Mouse (Mus musculus) embryonic stem cell, embryonic (primary cell): Measurements from ENCODE around the gene 1700056E22Rik.

Experiments
- CTCF ChIA-PET, 4 experiments: fragments of 300-600 bp in 2 of 4; fragments of 350-600 bp in 2 of 4; sonication (Branson Sonifier 250); formaldehyde crosslinking; loops; one replicate each; lab custom pipeline; 2022; ENCODE audit warnings: inconsistent platforms in 2 of 4; lab: Charles Lee
- POLR2A ChIA-PET, 4 experiments: fragments of 300-600 bp in 2 of 4; fragments of 350-600 bp in 2 of 4; sonication (Branson Sonifier 250); formaldehyde crosslinking; loops; one replicate each; lab custom pipeline; 2022; ENCODE audit warnings: antibody characterized with exemption in 4 of 4, inconsistent platforms in 1 of 4; lab: Charles Lee

The 1700056E22Rik gene

DNA sequence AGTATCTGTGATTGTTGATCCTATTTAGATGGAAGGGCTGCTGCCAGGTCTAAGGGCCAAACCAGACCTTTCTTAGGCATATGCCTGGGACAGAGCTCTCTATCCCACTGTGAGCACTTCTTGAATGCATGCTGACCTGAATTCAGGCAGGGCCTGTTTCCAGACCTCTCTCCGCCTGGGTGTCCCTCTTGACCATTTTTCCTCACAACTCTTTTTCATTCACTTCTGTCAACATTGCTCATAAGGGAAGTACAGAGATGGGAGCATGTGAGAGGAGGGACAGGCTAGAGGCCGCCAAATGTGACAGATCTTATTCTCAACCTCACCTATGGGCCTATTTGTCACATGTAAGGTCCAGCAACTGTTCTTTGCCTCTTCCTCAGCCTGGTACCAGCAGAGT lies 20.1 kb upstream of the 1700056E22Rik start:
- POLR2A ChIA-PET, result no interaction called here
- CTCF ChIA-PET, result interaction anchor here in 1 of 4 experiments (0.7 kb wide), 1 partner anchor 1114 kb away, joined by 3 read pairs; no protein-coding TSS in a partner anchor

DNA sequence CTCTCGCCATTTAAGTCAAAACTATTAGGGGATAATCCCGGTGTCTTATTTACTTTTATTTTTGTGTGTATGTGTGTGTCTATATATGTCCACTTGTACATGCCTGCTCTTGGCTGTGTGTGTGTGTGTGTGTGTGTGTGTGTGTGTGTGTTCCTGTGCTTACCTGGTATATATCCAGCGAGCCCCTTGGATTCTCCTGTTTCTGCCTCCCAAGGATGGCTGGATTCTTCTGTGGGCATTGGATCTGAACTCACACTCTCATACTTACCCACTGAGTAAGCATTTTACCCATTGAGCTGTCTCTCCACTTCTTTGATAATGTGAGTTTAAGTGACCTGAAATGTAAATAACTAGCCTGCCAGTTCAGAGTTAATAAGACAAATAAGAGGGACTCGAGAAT lies 19.6 kb upstream of the 1700056E22Rik start:
- POLR2A ChIA-PET, result no interaction called here
- CTCF ChIA-PET, result interaction anchor here in 1 of 4 experiments (0.7 kb wide), 1 partner anchor 1114 kb away, joined by 3 read pairs; no protein-coding TSS in a partner anchor

DNA sequence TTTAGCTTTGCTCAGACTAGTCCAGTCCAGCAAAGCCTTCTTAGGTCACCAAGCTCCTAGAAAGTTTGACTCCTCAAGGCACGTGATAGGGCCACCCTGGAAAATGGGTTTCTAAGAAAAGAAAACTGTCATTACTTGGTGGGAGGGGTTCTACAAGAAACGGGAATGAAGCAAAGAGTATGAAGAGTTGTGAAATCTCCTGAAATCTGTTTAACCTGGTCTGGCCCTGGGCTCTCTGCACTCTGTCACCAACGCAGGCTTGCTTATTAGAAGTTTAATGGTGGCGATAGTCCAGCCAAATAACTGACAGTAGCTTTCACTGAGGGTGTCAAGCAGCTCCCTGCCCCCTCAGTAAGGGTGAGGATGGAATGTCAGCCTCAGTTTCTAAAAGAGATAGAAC lies 19.0 kb upstream of the 1700056E22Rik start:
- ChIA-PET CTCF (no interaction called here), POLR2A (interaction anchor here in 1 of 4 experiments (1.6 kb wide), 1 partner anchor 10 kb away, joined by 4 read pairs; no protein-coding TSS in a partner anchor)

DNA sequence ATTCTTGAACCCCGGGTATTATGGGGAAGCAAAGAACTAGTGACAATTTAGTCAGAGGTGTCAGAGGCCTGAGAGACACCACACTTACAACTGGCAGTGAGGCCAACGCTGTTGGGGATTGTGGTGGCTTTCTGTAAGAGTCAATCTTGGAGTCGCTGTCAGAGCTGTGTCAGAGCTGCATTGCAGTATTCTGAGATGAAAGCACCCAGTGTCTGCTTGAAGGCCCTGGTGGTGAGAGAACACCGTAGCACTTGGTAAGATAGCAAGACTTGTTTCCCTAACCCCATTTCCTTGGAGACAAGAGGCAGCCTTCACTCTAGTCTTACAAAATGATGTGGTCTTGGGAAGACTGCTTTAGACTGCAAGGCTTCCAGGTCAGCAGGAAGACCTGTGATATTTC lies 18.2 kb upstream of the 1700056E22Rik start:
- ChIA-PET POLR2A (interaction anchor here in 2 of 4 experiments (1.0 to 1.6 kb wide), 4 partner anchors 9 to 27 kb away, joined by 3 to 4 read pairs (median 3); partner anchors contain the start of gene 1700056E22Rik (in 1 of the 2)), CTCF (interaction anchor here in 1 of 4 experiments (0.6 kb wide), 1 partner anchor 646 kb away, joined by 3 read pairs; no protein-coding TSS in a partner anchor)

DNA sequence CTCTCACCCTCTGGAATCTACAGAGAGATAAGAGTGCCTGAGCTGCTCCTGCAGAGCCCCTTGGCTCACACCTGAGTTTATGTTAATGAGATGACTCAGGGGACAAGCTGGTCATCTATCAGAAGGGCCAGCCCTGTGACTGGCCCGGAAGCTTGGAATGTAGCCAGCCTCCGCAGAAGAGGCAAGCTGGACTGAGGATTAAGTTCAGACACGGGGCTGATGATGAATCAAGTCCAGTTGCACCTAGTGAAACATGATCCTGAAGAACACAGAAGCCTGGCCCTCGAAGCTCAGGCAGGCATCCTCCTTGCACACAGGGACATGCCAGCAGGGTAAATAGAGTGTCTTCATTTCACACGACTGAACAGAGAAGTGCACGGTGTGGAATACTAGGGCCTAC lies 17.7 kb upstream of the 1700056E22Rik start:
- ChIA-PET POLR2A (interaction anchor here in 2 of 4 experiments (1.0 to 1.6 kb wide), 5 partner anchors 9 to 27 kb away, joined by 3 to 4 read pairs (median 3); partner anchors contain the start of gene 1700056E22Rik (in 1 of the 2)), CTCF (interaction anchor here in 1 of 4 experiments (0.6 kb wide), 1 partner anchor 647 kb away, joined by 3 read pairs; no protein-coding TSS in a partner anchor)

DNA sequence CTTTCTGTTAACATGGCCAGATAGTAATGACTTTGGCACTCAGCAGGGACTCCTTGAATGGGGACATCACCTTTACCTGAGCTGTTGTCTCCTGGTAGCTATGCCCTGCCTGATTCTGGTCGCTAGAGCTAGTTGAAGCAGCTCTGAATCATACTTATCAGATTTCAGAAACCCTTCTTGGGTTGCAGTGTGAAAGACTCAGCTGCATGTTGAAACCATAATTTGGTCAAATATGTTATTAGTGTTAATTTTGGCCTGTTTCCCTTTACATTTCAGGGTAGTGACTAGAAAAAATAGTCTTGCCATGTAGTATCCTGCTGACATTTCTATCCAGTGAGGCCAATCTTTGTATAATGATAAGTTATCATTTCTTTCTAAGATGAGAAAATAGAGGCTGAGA lies 17.2 kb upstream of the 1700056E22Rik start:
- ChIA-PET CTCF (interaction anchor here in 1 of 4 experiments (0.6 kb wide), 1 partner anchor 140 kb away, joined by 3 read pairs; no protein-coding TSS in a partner anchor), POLR2A (interaction anchor here in 2 of 4 experiments (1.1 kb wide), 3 partner anchors 12 to 17 kb away, joined by 3 read pairs; partner anchors contain the start of gene 1700056E22Rik (in 1 of the 2))

DNA sequence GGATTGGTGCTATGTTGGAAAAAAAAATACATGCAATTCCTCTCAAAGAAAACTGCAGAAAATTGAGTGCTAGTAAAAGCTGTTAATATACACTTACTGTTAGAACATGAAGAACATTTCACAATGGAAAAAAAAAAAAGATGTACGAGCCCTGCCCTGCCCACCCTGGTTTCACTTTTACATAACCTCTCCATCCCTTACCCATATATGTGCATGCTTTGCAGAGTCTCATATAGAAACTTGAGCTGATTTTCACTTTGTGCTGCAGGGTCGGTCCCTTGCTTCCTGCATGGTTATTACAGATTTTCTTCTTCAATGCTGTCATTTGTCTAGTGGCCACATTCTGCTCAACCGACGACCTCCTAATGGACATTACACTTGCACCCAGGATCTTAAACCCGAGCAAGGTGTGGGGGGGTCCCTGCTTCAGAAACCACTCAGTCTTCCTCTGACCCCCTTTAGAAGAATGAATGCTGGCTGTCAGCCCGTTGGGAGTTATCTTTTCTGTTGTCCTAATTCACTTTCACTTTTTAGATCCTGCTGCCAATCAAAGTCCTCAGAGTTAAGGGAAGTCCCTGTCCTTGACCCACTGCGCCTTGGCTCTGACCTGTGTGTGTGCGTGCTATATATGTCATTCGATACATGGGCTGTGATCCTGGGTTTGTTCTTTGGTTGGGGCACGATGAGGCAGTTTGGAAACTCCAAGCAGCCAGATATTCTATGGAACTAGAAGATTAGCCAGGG lies 14.7 kb upstream of the 1700056E22Rik start:
- ChIA-PET CTCF (no interaction called here), POLR2A (no interaction called here)

DNA sequence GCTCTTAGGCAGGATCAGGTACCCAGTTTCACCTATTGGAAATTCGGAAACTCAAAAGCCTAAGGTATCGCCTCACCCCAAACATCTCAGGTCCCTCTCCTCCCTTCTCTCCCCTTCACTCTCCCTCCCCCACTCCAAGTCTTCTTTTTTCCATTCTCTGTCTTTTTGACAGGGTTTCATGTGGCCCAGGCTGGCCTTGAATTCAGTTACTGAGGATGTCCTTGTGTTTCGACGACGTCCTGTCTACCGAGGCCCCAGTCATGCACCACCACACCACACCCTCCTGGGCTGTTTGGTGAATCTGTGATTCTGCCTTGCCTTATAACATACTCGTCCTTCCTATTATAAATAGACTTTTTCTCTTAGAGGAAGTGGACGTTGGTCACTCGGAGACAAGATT lies 13.7 kb upstream of the 1700056E22Rik start:
- CTCF ChIA-PET, result interaction anchor here in 1 of 4 experiments (0.7 kb wide), 1 partner anchor 334 kb away, joined by 5 read pairs; no protein-coding TSS in a partner anchor
- POLR2A ChIA-PET, result interaction anchor here in 1 of 4 experiments (1.8 kb wide), 1 partner anchor 9 kb away, joined by 5 read pairs; no protein-coding TSS in a partner anchor

DNA sequence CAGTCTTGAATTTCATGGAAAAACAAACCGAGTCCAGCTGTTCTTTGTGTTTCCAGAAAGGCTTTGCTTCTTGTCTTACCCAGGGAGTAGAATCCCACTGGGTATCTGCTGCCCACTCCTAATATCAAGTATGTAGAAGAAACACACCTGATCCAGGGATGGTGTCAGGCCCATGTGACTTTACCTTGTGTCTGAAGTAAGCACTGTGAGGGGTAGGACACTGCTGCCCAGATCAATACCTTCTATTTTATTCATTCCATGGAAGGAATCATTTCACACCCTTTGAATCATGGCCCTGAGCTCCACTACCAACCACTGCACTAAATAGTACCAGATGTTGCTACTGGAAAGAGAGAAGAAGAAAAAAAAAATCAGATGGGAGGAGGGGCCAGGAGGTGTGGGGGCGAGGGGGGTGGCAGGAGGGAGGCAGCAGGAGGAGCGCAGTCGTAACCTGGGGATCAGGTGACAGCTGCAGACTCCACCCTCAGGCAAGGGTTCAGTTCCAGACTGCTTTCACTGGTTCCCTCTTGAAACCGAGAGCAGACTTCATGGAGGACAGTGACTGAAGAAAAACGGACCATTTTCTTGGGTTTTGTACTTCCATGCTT lies 12.1 kb upstream of the 1700056E22Rik start:
- ChIA-PET CTCF (no interaction called here), POLR2A (interaction anchor here in 2 of 4 experiments (1.6 to 2.6 kb wide), 3 partner anchors 8 to 12 kb away, joined by 5 to 16 read pairs (median 5); partner anchors contain the start of gene 1700056E22Rik (in 2 of the 2))

DNA sequence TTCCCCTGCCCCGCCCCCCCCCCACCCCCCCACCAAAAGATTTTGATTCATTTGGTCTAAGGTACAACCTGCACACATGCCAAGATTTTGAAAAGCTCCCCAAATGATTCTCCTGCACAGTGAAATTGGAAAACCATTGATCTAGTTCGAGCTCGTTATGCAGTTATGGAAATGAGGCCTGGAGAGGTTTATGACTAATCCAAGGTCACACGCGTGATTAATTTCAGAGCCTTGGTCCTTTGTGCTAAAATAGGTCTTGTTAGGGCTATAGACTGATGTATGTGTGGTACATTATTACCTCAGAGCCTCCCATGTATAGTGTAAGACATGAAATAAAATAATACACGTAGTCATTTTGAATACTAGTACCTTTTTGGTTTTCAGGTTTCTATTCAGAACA lies 9.3 kb upstream of the 1700056E22Rik start:
- POLR2A ChIA-PET, result interaction anchor here in 3 of 4 experiments (0.6 to 2.5 kb wide), 6 partner anchors 9 to 93 kb away, joined by 4 to 24 read pairs (median 6); partner anchors contain the start of gene 1700056E22Rik (in 3 of the 3)
- CTCF ChIA-PET, result no interaction called here

DNA sequence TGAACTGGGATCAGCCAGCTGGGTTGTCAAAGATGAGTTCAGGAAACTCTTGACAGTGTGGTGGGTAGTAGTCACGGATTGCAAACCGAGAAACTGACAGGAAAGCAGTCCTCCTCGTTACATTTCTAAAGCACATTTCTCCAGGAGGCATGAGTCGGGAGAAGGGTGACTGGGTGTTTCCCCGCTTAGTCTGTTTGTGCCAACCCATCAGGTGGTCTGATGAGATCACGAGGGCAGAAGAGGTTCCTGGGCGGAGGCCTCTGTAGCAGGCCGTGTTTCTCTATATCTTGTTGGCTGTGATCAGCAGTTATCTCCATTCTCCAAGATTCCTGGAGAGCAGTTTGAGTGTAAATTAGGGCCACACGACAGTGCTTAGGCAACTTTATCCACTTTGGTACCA lies 8.6 kb upstream of the 1700056E22Rik start:
- ChIA-PET CTCF (no interaction called here), POLR2A (interaction anchor here in 3 of 4 experiments (1.0 to 2.5 kb wide), 6 partner anchors 8 to 10 kb away, joined by 4 to 24 read pairs (median 5); partner anchors contain the start of gene 1700056E22Rik (in 3 of the 3))

DNA sequence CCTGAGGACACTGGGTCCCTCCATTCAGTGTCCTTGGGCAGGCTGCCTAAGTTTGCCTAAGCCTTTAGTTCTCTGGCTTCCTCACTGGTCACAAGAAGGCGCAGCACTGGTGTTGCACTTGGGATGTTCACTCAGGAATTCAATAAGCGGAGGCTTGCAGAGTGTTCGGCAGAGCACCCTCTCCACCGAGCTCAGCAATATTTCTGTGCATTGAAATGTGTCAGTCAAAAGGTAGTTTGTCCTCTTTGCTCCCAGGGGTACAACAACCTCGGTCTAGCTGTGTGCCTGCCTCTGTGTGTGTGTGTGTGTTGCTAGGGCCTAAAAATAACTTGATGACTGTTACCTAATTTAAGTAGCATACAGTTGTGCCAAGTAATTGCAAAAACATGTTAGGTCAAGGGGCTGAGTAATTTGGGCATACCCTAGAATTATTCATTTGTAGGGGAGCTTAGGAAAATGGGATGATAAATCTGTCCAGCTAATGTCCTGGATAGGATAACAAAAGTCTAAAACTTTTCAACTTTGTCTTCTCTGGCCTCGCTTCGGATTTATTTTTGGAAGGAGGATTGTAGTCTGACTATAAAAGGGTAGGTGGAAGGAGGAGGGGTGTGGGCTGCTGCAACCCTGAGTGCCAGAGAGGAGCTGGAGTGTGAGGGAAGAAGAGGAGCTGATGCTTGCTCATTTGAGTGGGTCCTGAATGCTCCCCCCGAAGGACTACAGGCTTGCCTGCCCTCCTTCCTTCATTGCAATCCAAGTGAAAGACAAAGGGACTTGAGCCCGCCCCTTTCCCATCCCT lies 7.9 kb upstream of the 1700056E22Rik start:
- CTCF ChIA-PET, result no interaction called here
- POLR2A ChIA-PET, result interaction anchor here in 2 of 4 experiments (0.6 to 2.5 kb wide), 6 partner anchors 8 to 757 kb away, joined by 3 to 24 read pairs (median 4); partner anchors contain the start of gene 1700056E22Rik (in 2 of the 2)

DNA sequence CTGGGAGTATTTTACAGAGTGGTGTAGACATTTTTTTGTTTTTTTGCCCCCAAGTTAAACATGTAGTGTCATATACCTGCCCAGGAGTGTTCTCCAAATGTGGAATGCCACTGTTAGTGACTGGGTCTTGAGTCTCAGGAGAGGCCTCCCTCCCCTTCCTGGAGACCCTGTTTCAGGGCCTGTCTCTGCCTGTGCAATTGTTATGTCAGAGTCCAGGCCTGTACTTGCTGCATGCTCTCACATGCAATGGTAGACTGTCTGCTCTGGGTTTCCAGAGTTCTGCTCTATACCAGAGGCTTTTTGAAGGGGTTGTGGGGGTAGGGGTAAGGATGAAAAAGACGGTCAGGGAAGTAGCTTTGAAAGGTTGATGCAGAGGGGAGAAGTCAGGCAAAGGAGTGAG lies 6.8 kb upstream of the 1700056E22Rik start:
- ChIA-PET POLR2A (interaction anchor here in 1 of 4 experiments (0.5 kb wide), 1 partner anchor 323 kb away, joined by 3 read pairs; no protein-coding TSS in a partner anchor), CTCF (no interaction called here)

DNA sequence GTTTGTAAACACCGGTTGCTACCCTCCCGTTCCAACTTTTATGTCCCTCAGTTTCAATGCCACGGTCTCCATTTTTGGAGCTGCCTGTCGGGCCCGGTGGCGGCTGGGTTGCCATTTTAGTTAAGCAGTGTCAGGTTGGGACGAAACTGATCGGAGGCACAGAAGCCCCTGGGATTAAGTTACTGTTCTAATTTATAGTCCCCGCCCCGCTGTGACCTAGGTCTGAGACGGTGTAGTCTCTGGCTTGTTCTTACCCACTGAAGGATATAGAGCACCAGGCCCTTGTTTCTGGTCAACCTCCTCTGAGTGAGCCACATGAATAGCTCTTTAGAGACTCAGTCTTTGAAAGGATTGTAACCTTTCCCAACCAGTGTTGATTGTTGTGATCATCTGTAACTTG lies 6.1 kb upstream of the 1700056E22Rik start:
- POLR2A ChIA-PET, result interaction anchor here in 1 of 4 experiments (0.6 to 1.5 kb wide), 3 partner anchors 12 to 22 kb away, joined by 3 read pairs; no protein-coding TSS in a partner anchor
- CTCF ChIA-PET, result interaction anchor here in 1 of 4 experiments (0.7 kb wide), 1 partner anchor 1645 kb away, joined by 4 read pairs; no protein-coding TSS in a partner anchor

DNA sequence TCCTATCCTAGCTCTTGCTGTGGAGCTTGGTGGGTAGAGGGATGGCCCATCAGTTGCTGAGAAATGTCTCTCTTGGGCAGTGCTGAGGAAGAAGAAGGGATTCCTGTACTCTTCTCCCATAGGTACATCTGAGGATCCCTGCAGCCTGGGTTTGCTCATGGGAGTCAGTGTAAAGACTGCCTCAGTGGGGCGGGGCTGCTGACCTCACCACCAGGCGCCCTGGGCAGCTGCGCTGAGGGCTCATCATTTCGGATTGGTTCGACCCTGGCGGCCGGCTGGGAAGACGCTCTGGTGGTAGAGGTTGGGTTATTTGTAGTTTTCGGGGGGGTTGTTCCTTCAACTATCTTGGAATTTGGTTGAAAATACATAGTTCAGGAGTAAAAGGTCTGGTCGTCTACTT lies 5.2 kb upstream of the 1700056E22Rik start:
- ChIA-PET POLR2A (interaction anchor here in 2 of 4 experiments (0.6 to 2.4 kb wide), 6 partner anchors 8 to 540 kb away, joined by 3 to 6 read pairs (median 4); no protein-coding TSS in a partner anchor), CTCF (no interaction called here)

DNA sequence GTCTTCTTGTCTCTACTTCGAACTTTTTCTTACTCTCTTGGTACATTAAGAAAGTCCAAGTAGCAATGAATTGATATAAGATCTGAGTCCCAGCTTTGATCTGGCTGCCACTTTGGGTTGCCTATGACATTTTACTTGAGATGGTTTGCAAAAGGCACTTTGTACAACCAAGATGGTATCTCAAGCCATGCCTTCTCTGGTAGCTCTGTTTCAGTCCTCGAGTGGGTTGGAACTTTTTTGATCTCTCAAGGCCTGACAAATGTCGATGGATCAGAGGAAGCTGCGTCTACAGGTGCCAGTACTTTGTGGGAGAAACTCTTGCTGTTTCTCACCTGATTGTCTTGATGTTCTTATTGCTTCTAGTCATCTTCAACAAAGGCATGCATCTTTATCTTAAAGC lies 3.7 kb upstream of the 1700056E22Rik start:
- POLR2A ChIA-PET, result interaction anchor here in 2 of 4 experiments (0.6 to 2.4 kb wide), 2 partner anchors 9 to 24 kb away, joined by 3 to 5 read pairs; no protein-coding TSS in a partner anchor
- CTCF ChIA-PET, result interaction anchor here in 1 of 4 experiments (0.6 kb wide), 1 partner anchor 1000 kb away, joined by 7 read pairs; no protein-coding TSS in a partner anchor

DNA sequence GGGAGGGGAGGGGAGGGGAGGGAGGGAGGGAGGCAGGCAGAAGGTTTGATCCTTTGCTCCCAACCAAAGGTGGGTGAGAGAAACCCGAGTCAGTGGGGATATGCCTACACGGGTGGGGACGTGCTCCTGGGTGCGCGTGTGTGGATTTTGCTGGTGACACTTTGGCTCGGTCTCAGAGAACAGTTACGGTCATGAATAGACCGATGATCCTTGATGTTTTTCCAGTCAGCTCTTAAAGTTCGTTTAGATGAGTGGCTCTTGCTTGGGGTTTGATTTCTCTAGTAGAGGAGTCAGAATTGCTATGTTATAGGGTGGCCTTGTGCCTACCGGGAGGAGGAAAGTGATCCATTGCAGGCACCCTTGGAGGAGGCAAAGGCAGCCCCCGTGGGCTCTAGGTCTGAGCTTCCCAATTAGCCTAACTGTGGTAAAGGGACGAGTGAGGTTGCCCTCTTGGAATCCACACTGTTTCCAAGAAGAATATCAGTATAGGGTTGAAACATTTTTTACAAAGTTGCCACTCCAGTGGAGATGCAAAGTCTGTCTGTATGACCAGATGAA lies 1.3 kb upstream of the 1700056E22Rik start:
- CTCF ChIA-PET, result no interaction called here
- POLR2A ChIA-PET, result interaction anchor here in 3 of 4 experiments (0.6 to 2.8 kb wide), 14 partner anchors 8 to 952 kb away, joined by 3 to 24 read pairs (median 4); partner anchors contain the start of gene Hlx (in 1 of the 3)
